Mouse (Mus musculus): ENCODE measurements around the gene Prelp. TPM values are rescaled to one million over a fixed set of nuclear protein-coding genes. Genes with fewer than 3 reads are reported as not detected.
A peak's percentile ranks its signal among the peaks of the same experiment; 100 is the strongest.
"Not testable (repeated sequence)": the region's sequence is repeated elsewhere in the genome, so short reads cannot be mapped to it uniquely, and the experiment has no call there.

The Prelp gene
- 0.18 and 0.56 TPM in 2 replicates for polyA plus RNA-seq (2016; fragmentation: Nextera tagmentation; extraction: Ambion mirVana)

DNA sequence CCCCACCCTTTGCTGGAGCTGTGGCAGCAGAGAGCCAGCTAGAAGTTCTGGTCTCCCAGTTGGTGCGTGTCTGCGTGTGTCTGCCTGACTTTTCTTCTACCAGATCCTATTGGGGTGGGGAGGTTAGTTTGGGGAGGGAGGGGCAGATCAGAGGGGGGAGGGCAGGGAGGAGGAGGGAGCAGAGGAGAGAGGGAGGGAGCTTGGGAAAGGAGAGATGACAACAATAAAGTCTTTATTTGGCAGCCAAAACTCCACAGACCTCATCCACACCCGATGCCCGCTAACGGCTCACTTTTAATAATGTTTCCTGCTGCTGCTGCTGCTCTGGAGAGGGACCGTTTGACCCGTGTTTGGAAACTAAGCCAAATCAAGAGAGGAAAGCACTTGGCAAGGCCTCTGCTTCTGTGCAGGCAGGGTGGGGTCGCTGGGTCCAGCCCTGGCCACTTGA, at the start of gene Prelp:
Gene Prelp (minus strand): TSS at position 111 of the 448 bp plus-strand sequence.
- Histone ChIP-seq H3K4me3 (no peak within 1 kb of the TSS), H3K4me1 (peaks cover 38% of the 10 kb centered on the region), H3K36me3 (no peaks in the 10 kb centered on the region), H3K9me3 (replicated peaks) (no peaks in the 10 kb centered on the region), H3K27ac (peak within 1 kb of the TSS; percentile 69), H3K27me3 (ENCODE audit: low read depth, poor library complexity, severe bottlenecking) (peaks cover 35% of the 10 kb centered on the region; the same call in 1 of the 2 replicates)
- WGBS: 42% methylated on average over 8 of the region's 8 CpGs
- no peak for DNase-seq (ENCODE audit: low spot score)

DNA sequence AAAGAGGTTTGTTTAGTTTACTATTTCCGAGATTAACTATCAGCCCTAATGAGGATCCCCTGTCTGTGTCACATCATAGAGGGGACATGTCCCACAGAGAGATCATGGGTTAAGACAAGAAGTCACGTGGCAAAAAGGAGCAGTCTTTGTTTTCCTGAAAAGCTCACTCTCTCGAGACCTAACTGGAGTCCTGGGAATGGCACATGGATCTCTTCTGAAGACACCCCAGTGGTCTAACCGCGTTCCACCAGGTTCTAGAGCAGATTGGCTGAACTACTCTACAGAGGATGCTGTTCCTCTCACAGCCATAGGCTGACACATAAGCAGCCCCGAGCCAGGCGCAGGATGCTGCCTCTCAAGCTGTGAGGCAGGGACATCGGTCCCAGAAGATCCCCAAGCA, 48.2 kb upstream of the Prelp start:
- 91% methylated on average over 8 of the region's 8 CpGs for WGBS
- H3K27me3 ChIP-seq (ENCODE audit: low read depth, poor library complexity, severe bottlenecking): no peaks in the 10 kb centered on the region
- no peaks in the 10 kb centered on the region for H3K9me3 ChIP-seq (replicated peaks)
- no peaks in the 10 kb centered on the region for H3K36me3 ChIP-seq
- no peak for DNase-seq (ENCODE audit: low spot score)
- H3K4me3 ChIP-seq: no peak overlapping the region
- H3K4me1 ChIP-seq: peaks cover 26% of the 10 kb centered on the region
- no peak overlapping the region; the same call in 1 of the 2 replicates for H3K27ac ChIP-seq

- Histone ChIP-seq H3K27ac (no peak overlapping the region), H3K4me1 (peaks cover 27% of the 10 kb centered on the region), H3K4me3 (no peak overlapping the region), H3K9me3 (replicated peaks) (no peaks in the 10 kb centered on the region), H3K36me3 (no peaks in the 10 kb centered on the region), H3K27me3 (ENCODE audit: low read depth, poor library complexity, severe bottlenecking) (no peaks in the 10 kb centered on the region)
- 78% methylated on average over 4 of the region's 4 CpGs for WGBS
- no peak for DNase-seq (ENCODE audit: low spot score)
Measured at GRCm38 (mm10) chr1:133968788-133969325, 47.6 kb upstream of the Prelp start.

DNA sequence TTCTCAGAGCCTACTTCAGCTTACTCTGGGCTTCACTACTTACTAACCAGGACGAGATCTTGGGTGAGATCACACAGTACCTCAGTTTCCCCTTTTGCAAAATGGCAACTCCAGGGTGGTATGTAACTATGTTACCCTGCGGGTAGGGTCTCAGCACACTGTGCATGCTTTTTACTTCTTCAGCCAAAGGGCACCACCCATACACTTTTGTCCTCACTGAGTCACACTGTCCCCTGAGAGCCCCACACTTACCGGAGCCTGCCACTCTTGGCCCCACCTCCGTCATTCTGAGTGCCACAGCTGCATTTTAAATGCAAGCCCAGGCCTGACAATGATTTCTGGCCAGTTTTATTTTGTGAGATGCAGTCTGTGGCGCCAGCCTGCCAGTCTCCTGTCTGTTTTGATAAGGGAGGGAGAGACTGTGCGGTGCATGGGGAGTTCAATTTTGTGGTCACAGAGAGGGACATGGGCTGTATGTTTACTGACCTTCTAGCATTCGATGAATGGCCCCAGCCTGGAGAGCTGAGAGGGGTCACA, 46.3 kb upstream of the Prelp start:
- 80% methylated on average over 7 of the region's 7 CpGs for WGBS
- no peak for DNase-seq (ENCODE audit: low spot score)

DNA sequence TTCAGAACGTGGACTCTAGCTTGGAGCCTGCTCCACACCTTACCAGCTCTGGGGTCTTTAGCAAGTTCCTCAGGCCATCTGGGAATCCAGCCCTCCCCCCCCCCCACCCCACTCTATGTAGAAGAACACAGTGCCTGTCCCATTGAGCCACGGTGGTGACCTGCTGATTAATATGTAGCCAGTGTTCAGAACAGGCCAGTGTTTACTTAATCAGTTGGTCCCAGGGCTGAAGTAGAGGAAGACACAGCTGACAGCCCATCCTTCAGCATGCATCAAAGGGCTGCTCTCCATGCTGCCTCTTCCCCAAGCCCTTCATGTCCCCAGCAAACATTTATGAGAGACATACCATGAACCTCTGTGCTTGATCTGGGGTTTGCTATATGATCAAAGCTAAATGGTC, 44.8 kb upstream of the Prelp start:
- DNase-seq (ENCODE audit: low spot score): no peak

More for the DNA sequence above, 46.3 kb upstream of the Prelp start:
- peaks cover 27% of the 10 kb centered on the region for H3K4me1 ChIP-seq
- H3K27me3 ChIP-seq (ENCODE audit: low read depth, poor library complexity, severe bottlenecking): no peaks in the 10 kb centered on the region
- no peak overlapping the region for H3K27ac ChIP-seq
- no peaks in the 10 kb centered on the region for H3K9me3 ChIP-seq (replicated peaks)
- H3K36me3 ChIP-seq: no peaks in the 10 kb centered on the region
- no peak overlapping the region for H3K4me3 ChIP-seq

DNA sequence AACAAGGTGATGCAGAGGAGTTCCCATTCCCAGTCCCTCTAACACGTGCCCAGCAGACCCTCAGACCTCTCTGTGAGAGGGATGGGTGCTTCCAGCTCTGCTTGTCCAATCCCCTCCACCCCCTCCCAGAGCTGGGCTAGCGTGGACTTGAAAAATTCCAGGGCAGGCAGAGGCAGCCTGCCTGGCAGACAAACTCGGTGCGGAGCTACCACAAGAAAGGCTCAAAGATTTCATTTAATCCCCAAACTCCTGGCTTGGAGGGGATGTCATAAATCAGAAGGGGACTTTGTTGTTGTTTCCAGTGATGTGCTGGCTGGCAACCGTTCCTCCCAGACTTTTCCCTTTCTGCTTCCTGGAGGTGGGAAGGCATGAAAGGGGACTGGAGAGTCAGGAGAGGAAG, 44.1 kb upstream of the Prelp start:
- Histone ChIP-seq H3K9me3 (replicated peaks) (no peaks in the 10 kb centered on the region), H3K4me3 (no peak overlapping the region; the same call in 1 of the 2 replicates), H3K27ac (peak overlapping the region; percentile 77), H3K36me3 (no peaks in the 10 kb centered on the region), H3K27me3 (ENCODE audit: low read depth, poor library complexity, severe bottlenecking) (0 out of 2 replicates have a peak, but pooled peaks cover 7% of the 10 kb centered on the region), H3K4me1 (peaks cover 28% of the 10 kb centered on the region)
- 13% methylated on average over 5 of the region's 5 CpGs for WGBS
- DNase-seq (ENCODE audit: low spot score): peak; percentile 35

More for the DNA sequence above, 44.8 kb upstream of the Prelp start:
- WGBS: 57% methylated on average over 2 of the region's 2 CpGs
- no peaks in the 10 kb centered on the region for H3K36me3 ChIP-seq
- no peaks in the 10 kb centered on the region for H3K9me3 ChIP-seq (replicated peaks)
- H3K27me3 ChIP-seq (ENCODE audit: low read depth, poor library complexity, severe bottlenecking): 0 out of 2 replicates have a peak, but pooled peaks cover 4% of the 10 kb centered on the region
- no peak overlapping the region for H3K4me3 ChIP-seq
- H3K27ac ChIP-seq: peak overlapping the region; percentile 77
- H3K4me1 ChIP-seq: peaks cover 28% of the 10 kb centered on the region

GRCm38 (mm10) chr1:133964742-133965141, 43.5 kb upstream of the Prelp start:
- Histone ChIP-seq H3K36me3 (no peaks in the 10 kb centered on the region), H3K4me3 (no peak overlapping the region), H3K27ac (peak overlapping the region; percentile 77), H3K9me3 (replicated peaks) (no peaks in the 10 kb centered on the region), H3K4me1 (peaks cover 29% of the 10 kb centered on the region), H3K27me3 (ENCODE audit: low read depth, poor library complexity, severe bottlenecking) (0 out of 2 replicates have a peak, but pooled peaks cover 7% of the 10 kb centered on the region)
- no peak for DNase-seq (ENCODE audit: low spot score)
- WGBS: 66% methylated on average over 5 of the region's 5 CpGs

- DNase-seq (ENCODE audit: low spot score): not testable (repeated sequence)
- 90% methylated on average over 1 of the region's 1 CpGs for WGBS
Measured at GRCm38 (mm10) chr1:133963578-133963977, 42.4 kb upstream of the Prelp start.

GRCm38 (mm10) chr1:133963128-133963527, 41.9 kb upstream of the Prelp start:
- H3K9me3 ChIP-seq (replicated peaks); H3K4me3 ChIP-seq; DNase-seq (ENCODE audit: low spot score); H3K27me3 ChIP-seq (ENCODE audit: low read depth, poor library complexity, severe bottlenecking); H3K27ac ChIP-seq; H3K36me3 ChIP-seq: not testable (repeated sequence)
- WGBS: 89% methylated on average over 3 of the region's 3 CpGs
- peaks cover 29% of the 10 kb centered on the region for H3K4me1 ChIP-seq

More at GRCm38 (mm10) chr1:133963578-133963977, 42.4 kb upstream of the Prelp start:
- not testable (repeated sequence) for H3K4me3 ChIP-seq; H3K27me3 ChIP-seq (ENCODE audit: low read depth, poor library complexity, severe bottlenecking); H3K9me3 ChIP-seq (replicated peaks); H3K27ac ChIP-seq; H3K36me3 ChIP-seq
- H3K4me1 ChIP-seq: peaks cover 30% of the 10 kb centered on the region

- Histone ChIP-seq H3K4me3 (no peak overlapping the region), H3K4me1 (peaks cover 29% of the 10 kb centered on the region), H3K9me3 (replicated peaks) (no peaks in the 10 kb centered on the region), H3K36me3 (no peaks in the 10 kb centered on the region), H3K27me3 (ENCODE audit: low read depth, poor library complexity, severe bottlenecking) (0 out of 2 replicates have a peak, but pooled peaks cover 7% of the 10 kb centered on the region), H3K27ac (no peak overlapping the region)
- DNase-seq (ENCODE audit: low spot score): peak; percentile 61
- WGBS: 35% methylated on average over 18 of the region's 18 CpGs
Measured at GRCm38 (mm10) chr1:133961281-133962134, 40.3 kb upstream of the Prelp start.

DNA sequence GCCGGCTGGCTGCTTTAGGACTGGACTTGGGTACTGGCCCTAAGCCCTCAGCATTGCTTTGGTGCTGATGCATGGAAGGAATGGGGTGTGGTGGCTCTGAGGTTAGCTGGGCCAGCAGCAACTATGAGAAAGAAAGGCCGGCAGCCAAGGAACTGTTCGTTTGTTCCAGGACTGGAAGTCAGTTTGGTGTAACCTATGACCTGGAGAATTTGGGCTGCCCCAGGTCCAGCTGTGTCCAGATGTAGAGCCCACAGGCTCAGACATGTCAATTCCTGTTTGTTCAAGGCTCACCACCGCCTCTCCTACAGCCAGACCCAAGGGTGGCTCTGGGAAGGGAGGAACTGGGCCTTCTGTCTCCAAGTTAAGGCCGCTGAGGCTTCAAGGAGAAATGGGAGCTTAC, 38.3 kb upstream of the Prelp start:
- 0 out of 2 replicates have a peak, but pooled peaks cover 7% of the 10 kb centered on the region for H3K27me3 ChIP-seq (ENCODE audit: low read depth, poor library complexity, severe bottlenecking)
- WGBS: 79% methylated on average over 5 of the region's 5 CpGs
- no peak overlapping the region for H3K4me3 ChIP-seq
- peaks cover 15% of the 10 kb centered on the region for H3K4me1 ChIP-seq
- no peaks in the 10 kb centered on the region for H3K36me3 ChIP-seq
- no peak for DNase-seq (ENCODE audit: low spot score)
- H3K9me3 ChIP-seq (replicated peaks): no peaks in the 10 kb centered on the region
- H3K27ac ChIP-seq: no peak overlapping the region

GRCm38 (mm10) chr1:133954009-133954408, 32.8 kb upstream of the Prelp start:
- DNase-seq (ENCODE audit: low spot score): no peak
- WGBS: 62% methylated on average over 2 of the region's 2 CpGs
- H3K9me3 ChIP-seq (replicated peaks): no peaks in the 10 kb centered on the region
- H3K36me3 ChIP-seq: no peaks in the 10 kb centered on the region
- H3K4me3 ChIP-seq: no peak overlapping the region
- peaks cover 10% of the 10 kb centered on the region; the same call in 1 of the 2 replicates for H3K4me1 ChIP-seq
- peaks cover 6% of the 10 kb centered on the region; the same call in 1 of the 2 replicates for H3K27me3 ChIP-seq (ENCODE audit: low read depth, poor library complexity, severe bottlenecking)
- no peak overlapping the region for H3K27ac ChIP-seq

Data from limb, embryonic 10.5 days (tissue).